Mouse (Mus musculus): ENCODE results near the gene Ccdc14. TPM values are rescaled to one million over a fixed set of nuclear protein-coding genes. Genes with fewer than 3 reads are reported as not detected.
"Not testable (repeated sequence)": the region's sequence is repeated elsewhere in the genome, so short reads cannot be mapped to it uniquely, and the experiment has no call there.

The Ccdc14 gene
- polyA plus RNA-seq, 1 experiment, result 1.6 TPM

DNA sequence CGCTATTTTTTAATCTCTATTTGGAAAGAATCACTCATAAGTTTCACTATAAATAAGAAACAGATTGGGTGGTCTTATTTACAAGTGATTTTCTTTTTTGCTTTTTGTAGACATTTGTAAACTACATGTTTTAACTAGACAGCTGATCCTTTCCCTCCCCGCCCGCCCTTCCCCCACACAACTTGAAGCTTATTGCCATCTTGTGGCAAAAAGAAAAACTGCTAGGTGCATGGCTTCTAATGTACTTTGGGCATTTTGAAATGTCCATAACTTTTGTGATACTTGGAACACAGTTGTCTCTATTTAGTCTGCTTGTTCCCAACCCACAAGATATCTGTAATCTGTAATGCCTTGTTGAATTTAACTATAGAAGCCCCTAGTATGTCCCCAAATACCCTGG, 21.1 kb downstream of the Ccdc14 start:
- no peak for DNase-seq (ENCODE audit: low read depth)

DNA sequence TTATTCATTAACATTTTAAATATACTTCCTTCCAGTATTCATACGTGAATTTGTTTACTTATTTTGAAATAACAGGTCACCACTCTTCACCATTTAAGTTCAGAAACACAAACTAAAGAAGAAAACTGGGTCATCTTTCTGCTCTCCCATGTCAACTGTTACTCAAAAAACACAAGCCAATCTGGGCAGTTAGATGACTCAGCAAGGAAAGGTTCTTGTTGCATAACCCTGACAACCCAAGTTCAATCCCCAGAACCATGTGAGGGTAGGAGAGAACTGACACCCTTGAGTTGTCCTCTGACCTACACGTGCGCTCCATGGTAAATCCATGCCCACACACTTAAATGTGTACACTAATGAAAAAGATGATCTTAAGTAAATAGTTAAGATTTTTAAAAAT, 34.7 kb downstream of the Ccdc14 start:
- no peak for DNase-seq (ENCODE audit: low read depth)

DNA sequence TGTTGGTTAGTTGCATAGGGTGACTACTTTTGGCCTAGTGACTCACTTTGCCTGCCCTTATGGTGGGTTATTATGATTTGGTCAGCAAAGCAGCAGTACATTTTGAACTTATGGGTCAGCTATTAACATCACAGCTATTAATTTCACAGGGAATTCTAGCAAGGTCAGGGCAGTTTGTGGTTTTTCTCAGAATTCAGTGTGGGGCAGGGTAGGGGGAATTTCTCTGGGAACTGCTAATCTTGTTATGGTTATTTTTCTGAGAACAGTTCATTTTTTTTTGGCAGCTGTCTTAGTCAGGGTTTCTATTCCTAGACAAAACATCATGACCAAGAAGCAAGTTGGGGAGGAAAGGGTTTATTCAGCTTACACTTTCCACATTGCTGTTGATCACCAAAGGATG, 38.2 kb downstream of the Ccdc14 start:
- DNase-seq (ENCODE audit: low read depth), result not testable (repeated sequence)

DNA sequence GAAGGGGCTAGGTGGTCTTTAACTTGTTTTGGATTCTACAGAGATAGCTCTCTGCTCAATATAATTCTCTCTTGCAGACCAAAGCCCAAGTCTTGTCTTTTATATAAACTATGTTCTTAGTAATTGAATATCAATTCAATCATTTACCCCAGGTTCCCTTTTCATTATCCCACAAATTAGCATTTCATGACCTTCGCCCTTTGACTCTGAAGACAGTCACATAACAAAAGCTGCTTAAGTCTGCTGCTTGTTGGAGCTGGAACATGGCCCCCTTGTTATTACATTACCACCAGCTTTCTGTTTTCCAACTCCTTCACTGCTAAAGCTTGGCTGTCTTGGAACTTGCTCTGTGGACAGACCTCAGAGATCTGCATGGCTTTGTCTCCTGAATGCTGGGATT, 39.0 kb downstream of the Ccdc14 start:
- no peak for DNase-seq (ENCODE audit: low read depth)

DNA sequence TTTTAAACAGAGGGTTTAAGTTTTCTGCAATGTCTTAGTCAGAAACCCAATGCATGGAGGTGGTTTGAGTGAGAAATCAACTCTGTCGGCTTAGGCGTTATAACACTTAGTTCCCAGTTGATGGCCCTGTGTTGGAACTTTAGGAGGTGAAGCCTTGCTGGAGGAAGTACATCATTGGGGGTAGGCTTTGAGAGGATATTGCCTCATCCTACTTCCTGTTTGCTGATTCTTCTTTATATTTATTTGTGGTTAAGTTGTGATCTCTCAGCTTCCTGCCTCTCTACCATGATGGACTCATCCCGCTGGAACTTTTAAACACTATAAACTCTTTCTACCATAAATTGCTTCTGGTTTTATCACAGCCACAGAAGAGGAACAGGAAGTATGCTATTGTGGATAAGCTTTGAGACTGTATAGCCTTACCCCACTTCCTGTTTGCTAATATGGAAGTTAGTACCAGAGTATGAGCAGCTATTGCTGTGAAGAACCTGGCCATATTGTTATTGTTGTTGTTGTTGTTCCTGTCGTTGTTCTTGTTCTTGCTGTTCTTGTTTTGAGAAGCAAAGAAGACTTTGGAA, 48.3 kb downstream of the Ccdc14 start:
- DNase-seq (ENCODE audit: low read depth), result no peak

DNA sequence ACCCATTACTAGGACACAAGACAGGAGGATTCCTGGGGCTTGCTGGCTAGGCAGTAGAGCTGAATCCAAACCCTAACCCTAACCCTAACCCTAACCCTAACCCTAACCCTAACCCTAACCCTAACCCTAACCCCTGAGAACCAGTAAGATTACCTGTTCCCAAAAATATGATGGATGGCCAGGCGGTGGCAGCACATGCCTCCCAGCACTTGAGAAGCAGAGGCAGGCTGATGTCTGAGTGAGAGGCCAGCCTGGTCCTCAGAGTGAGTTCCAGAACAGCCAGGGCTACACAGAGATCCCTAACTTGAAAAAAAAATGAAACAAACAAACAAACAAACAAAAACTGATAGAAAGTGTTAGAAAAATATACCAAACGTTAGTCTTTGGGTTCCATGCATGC, 52.5 kb downstream of the Ccdc14 start:
- no peak for DNase-seq (ENCODE audit: low read depth)

DNA sequence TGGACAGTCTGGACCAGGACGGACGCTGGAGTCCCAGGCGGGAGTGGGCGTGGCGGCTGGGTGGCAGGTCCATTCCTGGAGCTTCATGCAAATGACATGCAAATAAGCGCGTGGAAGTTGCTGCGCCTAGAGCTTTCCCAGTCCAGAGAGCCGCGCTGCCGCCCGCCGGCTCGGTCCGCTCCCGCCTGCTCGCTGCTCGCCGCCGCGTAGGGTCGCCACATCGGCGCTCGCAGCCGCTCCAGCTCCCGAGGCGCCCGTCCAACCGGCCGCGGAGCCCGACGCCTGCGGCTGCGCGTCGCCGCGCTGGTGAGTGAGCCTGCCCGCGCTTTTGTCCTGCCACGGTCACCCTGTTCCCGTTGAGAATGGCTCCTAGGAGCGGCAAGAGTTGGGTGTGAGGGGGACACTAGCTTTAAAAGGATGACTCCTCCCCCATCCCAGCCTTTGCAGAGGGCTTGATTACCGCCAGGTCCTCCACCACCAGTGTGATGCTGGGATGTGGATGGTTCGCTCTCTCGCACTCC, 54.7 kb downstream of the Ccdc14 start, which contains the start of gene Mylk:
Gene Mylk (plus strand): TSS at position 146 of the 521 bp plus-strand sequence.
- DNase-seq (ENCODE audit: low read depth), result peak; percentile 16

DNA sequence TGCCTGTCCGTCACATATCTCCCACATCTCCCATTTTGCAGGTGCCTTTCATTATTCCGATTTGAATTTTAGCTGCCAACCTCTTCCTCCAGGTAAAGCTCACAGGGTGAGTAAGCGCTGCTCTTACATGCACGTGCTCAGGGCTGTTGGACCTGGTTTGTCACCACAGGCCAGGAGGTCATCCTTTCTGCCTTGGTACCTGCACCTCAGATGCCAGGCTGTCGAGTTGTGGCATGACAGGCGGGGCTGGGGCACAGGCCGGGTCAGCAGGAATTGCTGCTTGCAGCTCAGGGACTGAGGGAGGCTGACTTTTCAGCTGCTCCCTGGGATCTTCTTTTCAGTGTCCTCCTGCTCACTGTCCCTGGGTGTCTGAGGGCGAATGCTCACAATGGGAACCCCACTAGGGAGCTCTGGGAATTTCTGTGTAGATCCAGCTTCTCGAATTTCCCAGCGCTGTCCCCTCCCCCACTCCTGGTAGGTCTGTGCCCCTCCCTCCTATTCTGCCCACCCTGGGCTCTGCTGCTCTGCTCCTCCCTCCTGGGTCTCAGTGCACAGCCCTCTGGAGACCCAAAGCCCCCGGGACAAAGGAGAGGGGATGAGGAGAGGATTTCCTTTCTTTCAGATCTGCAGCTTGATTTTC, 57.8 kb downstream of the Ccdc14 start:
- DNase-seq (ENCODE audit: low read depth), result no peak

DNA sequence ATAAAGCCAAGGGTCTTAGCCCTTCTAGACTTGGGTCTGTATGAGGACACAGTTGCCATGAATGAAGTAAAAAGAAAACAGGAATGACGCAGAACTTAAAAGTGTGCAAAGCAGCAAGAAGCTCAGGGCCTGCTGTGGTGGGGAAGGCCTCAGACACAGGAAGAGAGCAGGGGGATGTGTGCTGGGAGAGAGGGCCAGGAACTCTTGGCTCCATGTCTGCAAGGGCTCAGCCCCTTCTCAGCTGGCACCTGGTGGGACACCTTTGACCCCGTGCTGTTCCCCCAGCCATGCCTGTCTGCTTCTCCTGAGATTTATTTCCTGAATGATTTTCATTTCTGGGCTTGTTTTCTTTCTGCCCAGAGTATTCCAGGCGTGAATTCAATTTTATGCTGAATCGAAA, 59.1 kb downstream of the Ccdc14 start:
- DNase-seq (ENCODE audit: low read depth), result no peak

DNA sequence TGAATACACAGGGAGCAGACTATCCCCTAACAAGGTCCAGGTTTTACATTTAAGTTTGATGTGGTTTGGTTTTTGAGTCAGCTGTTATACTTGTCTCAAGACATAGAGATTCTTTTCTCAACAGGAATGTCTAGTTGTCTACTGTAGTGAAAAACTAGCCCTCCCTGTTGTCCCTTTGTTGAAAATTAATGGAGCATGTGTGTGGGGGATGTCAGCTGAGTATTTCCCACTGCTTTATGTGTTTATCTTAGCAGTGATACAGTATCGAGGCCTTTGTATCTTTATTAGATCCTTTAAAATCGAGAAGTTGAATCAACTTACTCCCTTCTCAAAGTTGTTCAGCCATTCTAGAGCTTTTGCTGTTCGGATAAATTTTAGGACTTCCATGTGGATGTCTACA, 61.6 kb downstream of the Ccdc14 start:
- DNase-seq (ENCODE audit: low read depth), result no peak

DNA sequence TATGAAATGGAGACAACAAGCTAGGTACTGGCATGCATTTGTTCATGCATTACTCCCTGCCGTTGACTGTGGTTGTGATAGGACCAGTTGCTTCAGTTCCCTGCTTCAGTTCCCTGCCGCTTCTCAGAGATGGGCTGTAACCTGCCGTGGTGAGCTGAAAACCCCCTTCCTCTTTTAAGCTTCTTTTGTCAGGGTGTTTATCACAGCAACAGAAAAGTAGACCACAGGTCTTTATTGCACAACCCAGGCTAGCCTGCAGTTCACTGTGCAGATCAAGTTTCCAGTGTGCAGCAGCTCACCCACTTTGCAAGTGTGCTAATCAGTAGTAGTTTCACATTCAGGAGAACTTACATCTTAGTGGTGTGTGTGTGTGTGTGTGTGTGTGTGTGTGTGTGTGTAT, 62.6 kb downstream of the Ccdc14 start:
- no peak for DNase-seq (ENCODE audit: low read depth)

DNA sequence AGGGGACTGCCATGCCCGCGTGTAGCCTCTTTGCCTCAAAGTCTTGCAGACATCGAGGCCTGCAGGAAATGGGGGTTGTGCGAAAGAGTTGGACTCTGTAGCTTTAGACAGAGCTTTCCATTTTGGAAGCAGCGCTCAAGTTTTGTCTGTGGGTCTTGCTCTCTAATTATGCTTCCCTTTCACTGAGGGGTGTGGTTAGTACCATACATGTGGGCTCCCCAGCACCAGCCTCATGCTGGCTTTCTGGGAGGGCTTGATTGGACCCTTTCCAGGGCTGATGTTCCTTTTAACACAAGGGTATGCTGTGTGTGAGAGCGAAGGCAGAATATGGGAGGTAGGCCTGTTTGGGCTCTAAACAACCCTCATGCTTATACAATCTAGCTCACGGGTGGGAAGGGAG, 66.6 kb downstream of the Ccdc14 start:
- no peak for DNase-seq (ENCODE audit: low read depth)

DNA sequence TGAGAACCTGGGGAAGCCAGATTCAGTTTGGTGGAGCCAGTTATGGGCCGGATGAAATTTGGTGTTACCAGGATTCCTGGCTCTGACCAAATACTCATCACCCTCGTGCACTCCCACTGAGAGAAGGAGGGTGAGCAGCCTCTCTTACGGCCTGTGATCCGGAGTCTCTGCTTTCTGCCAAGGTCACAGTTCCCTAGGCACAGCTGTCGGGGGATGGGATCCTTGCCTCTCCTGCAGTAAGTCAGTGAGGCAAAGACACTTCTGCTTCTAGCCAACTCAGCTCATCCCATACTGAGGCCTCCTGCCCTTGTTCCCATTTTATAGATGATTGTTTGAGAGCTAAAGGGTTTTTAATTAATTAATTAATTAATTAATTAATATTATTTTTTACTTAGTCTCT, 67.8 kb downstream of the Ccdc14 start:
- no peak for DNase-seq (ENCODE audit: low read depth)

DNA sequence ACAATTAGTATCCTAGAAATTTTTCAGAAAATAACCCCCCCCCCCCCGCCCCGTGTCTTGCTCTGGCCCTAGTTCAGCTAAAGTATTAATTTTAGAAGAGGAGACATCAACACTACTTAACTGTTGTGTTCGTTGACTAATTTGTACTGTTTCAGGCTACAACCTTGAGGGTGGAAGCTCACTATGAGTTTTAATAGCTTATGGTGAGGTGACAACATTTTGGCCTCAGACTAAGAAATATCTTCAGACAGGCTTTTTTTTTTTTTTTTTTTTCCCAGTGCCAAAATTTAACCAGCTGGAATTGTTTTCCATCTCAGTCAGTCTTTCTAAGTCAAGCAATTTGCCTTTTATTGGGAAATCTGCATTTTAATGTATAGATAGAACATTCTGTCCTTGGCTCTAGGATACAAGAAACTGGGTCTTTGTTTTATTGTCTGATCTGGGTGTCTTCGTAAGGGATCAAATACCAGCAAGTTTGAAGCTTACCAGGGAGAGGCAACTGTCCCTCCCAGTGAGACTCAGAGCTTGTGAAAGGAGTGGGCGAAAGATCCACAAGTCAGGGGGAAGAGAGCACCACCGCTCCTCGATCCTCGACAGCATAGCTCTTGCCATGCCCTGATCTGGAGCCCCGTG, 73.7 kb downstream of the Ccdc14 start:
- no peak for DNase-seq (ENCODE audit: low read depth)

DNA sequence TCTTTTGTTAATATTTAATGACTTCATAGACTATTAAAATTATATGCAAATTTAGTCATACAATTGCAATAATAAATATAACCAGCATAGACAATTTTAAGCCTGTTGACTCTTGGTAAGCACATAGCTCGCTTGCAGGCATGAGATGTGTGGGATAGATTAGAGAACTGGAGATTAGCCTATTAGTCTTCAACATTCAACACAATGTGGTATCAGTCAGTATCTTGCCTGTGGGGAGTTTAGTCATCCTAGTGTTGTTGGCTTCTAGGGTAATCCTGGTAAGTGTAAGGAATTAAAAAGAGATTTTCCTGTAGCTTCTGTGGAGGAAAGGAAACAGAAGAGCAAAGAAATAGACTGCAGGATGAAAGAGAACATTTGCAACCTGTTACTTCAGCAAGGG, 75.2 kb downstream of the Ccdc14 start:
- peak; percentile 51 for DNase-seq (ENCODE audit: low read depth)

DNA sequence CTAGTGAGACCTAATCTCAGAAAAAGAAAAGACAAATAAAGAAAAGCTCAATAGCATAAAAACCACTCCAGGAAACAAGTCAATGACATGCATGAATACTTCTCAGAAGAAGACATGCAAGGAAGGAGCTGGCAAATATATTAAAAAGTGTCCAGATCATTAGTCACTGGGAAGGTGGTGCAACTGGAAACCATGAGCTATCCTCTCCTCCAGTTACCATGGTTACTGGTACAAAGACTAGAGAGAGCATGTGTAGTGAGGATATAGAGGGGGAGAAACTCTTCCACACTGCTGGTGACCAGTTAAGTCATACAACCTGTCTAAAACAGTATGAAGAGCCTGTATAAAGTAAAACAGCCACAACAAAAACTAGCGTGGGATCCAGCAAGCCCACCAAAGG, 75.8 kb downstream of the Ccdc14 start:
- DNase-seq (ENCODE audit: low read depth), result no peak

DNA sequence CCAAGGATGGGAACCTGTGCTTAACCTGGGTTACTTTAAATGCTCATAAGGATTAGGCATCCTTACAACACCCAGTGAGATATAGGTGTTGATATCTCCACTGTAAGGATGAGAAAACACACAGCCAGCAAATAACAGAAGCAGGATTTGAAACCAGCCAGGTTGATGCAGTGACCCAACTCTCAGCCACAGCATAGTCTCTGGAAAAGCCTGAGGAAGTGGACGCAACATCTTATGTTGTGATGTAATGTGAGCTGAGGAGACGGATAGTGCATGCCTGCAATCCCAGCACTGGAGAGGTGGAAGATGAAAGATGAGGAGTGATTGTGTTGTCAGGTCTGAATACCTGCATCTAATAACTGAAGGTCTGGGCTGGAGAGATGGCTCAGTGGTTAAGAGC, 77.0 kb downstream of the Ccdc14 start:
- DNase-seq (ENCODE audit: low read depth), result no peak

DNA sequence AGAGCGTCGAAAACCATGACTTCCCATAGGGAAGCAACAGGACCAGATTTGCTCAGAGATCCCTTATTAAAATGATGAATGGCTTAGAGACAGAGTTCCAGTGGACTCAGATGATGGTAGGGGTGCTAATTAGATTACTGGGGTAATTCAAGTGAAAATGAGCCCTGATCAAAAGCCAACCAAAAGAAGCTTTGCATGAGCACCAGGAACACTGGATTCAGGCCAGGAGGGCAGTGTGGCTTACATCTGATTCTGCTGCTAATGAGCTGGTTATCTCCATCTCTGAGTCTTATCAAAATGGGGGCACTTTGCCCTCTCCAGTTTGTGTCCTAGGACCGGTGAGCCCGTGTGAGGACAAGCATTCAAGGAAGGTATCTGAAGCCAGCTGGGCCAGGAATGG, 78.0 kb downstream of the Ccdc14 start:
- no peak for DNase-seq (ENCODE audit: low read depth)

DNA sequence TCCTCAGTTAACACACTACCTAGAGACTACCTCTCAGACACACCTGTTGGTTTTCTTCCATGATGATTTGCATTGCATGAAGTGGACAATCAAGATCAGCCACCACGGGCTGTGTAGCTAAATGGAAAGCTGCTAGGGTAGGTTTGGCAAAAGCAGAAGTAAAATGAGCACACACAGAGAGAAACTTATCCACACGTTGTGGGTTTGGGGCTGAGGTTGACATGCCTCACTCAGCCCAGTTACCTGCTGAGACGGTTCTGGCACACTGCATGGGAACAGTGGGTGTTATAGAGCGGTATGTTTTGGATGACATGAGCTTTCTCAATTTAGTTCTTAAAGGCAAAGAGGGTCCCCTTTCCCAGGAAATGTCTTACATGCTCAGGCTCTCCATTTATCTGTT, 79.7 kb downstream of the Ccdc14 start:
- DNase-seq (ENCODE audit: low read depth), result no peak

DNA sequence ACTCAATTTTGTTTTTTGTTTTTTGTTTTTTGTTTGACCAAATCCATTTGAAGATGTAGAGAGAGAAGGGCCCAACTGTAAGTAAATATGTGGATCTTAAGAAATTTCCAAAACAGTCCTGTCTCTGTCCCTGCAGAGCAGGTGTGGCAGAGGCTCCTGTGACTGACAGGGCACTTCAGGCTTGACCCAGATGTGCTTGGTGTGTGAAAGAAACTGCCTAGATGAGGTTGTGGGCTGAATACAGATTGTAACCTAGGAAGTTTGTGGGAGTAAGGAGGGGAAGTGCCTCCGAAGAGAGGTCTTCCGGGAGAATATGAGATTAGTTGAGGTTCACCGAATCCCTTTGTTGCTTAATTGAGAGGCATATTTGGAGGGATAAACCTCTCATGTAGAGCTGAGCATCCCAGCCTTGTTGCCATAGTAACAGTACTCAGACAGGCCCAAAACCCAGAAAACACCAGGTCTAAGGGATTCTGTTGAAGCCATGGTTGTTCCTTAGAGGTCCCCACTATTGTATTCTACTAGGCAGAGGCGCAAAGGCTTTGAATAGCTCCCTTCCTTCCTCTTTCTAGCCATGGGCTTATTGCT, 82.1 kb downstream of the Ccdc14 start:
- no peak for DNase-seq (ENCODE audit: low read depth)
